Comparison of ENCODE assay signal across 13 mouse cellular contexts in genomic region chr10:43481179-43481578, GRCm38 (mm10). TPM values are rescaled to one million over a fixed set of nuclear protein-coding genes. Genes with fewer than 3 reads are reported as not detected.
A peak's percentile ranks its signal among the peaks of the same experiment; 100 is the strongest.
DNase-seq lines count a peak whose midpoint lies in the region; ATAC-seq and TF ChIP-seq lines count a peak whose summit lies in the region.
"Had no signal": no experiment of that assay in that cellular context is flagged by ENCODE, and none has a peak within 500 bp of the region (broad histone marks: within the 10 kb centered on the region; RNA-seq: fewer than 3 reads in every experiment).

No protein-coding gene starts in this region.

- no peak for TF ChIP-seq CTCF in lung, embryonic 14.5 days (IDR thresholded peaks at IDR 0.05; ENCODE audit: low read depth)

- H3K4me2 ChIP-seq in lung, embryonic 14.5 days = peak overlapping the region; percentile 91
- peak overlapping the region; percentile 93; the same call in 1 of the 2 replicates for H3K4me2 ChIP-seq in forebrain, embryonic 14.5 days (ENCODE audit: low read length)
- 0 out of 2 replicates have a peak overlapping the region, but pooled peaks have one; percentile 17 for H3K4me2 ChIP-seq in liver, embryonic 16.5 days (ENCODE audit: low read depth, low read length)

- H3K9me3 ChIP-seq in lung, embryonic 14.5 days (ENCODE audit: low read depth, low read length) = no peaks in the 10 kb centered on the region
- H3K9me3 ChIP-seq in forebrain, embryonic 14.5 days (replicated peaks; ENCODE audit: control insufficient read depth, low read length) = no peaks in the 10 kb centered on the region
- H3K9me3 ChIP-seq in liver, embryonic 16.5 days (replicated peaks; ENCODE audit: control insufficient read depth, low read length) = no peaks in the 10 kb centered on the region

- H3K36me3 ChIP-seq in lung, embryonic 14.5 days (ENCODE audit: insufficient read depth) = no peaks in the 10 kb centered on the region
- no peaks in the 10 kb centered on the region for H3K36me3 ChIP-seq in forebrain, embryonic 14.5 days (ENCODE audit: control insufficient read depth, insufficient read depth, low read length)
- no peaks in the 10 kb centered on the region for H3K36me3 ChIP-seq in liver, embryonic 16.5 days (ENCODE audit: control insufficient read depth, insufficient read depth)

- H3K27ac ChIP-seq in lung, embryonic 14.5 days (ENCODE audit: low read depth) = no peak overlapping the region
- H3K27ac ChIP-seq in forebrain, embryonic 14.5 days (ENCODE audit: low read depth, low read length) = no peak overlapping the region
- no peak overlapping the region for H3K27ac ChIP-seq in liver, embryonic 16.5 days (ENCODE audit: low read length)
- H3K27ac ChIP-seq: layer of hippocampus, adult 2 months had no signal

- no peak overlapping the region for H3K9ac ChIP-seq in lung, embryonic 14.5 days
- no peak overlapping the region for H3K9ac ChIP-seq in forebrain, embryonic 14.5 days (ENCODE audit: low read length)
- no peak overlapping the region for H3K9ac ChIP-seq in liver, embryonic 16.5 days (ENCODE audit: low read depth, low read length)

- H3K4me1 ChIP-seq in lung, embryonic 14.5 days (ENCODE audit: insufficient read depth) = peaks cover 16% of the 10 kb centered on the region
- peaks cover 27% of the 10 kb centered on the region for H3K4me1 ChIP-seq in forebrain, embryonic 14.5 days (ENCODE audit: control insufficient read depth, insufficient read depth, low read length)
- H3K4me1 ChIP-seq in liver, embryonic 16.5 days (ENCODE audit: control insufficient read depth, low read depth, low read length) = peaks cover 20% of the 10 kb centered on the region

- no peak overlapping the region for H3K4me3 ChIP-seq in lung, embryonic 14.5 days (ENCODE audit: low read depth, low read length)
- H3K4me3 ChIP-seq in forebrain, embryonic 14.5 days (ENCODE audit: low read depth, low read length) = no peak overlapping the region
- H3K4me3 ChIP-seq in liver, embryonic 16.5 days (ENCODE audit: low read depth, low read length) = no peak overlapping the region
- H3K4me3 ChIP-seq: layer of hippocampus, adult 2 months had no signal

- no peaks in the 10 kb centered on the region for H3K27me3 ChIP-seq in lung, embryonic 14.5 days (ENCODE audit: insufficient read depth, low read length)
- no peaks in the 10 kb centered on the region for H3K27me3 ChIP-seq in forebrain, embryonic 14.5 days (replicated peaks; ENCODE audit: control insufficient read depth, insufficient read depth, low read length)
- peaks cover 7% of the 10 kb centered on the region; the same call in 1 of the 2 replicates for H3K27me3 ChIP-seq in liver, embryonic 16.5 days (ENCODE audit: control insufficient read depth, insufficient read depth, low read depth, low read length)

- no peak for ATAC-seq in lung, embryonic 14.5 days (ENCODE audit: insufficient read depth)
- no peak for ATAC-seq in forebrain, embryonic 14.5 days
- ATAC-seq in liver, embryonic 16.5 days (ENCODE audit: low read depth) = no peak
- ATAC-seq: intestine, postnatal 0 days had no signal

- 33% methylated on average over 4 of the region's 4 CpGs for WGBS in lung, embryonic 14.5 days
- 40% methylated on average over 4 of the region's 4 CpGs for WGBS in forebrain, embryonic 14.5 days
- WGBS in liver, embryonic 16.5 days (ENCODE audit: insufficient replicate concordance) = 39% methylated on average over 4 of the region's 4 CpGs

- no peak for DNase-seq in lung, embryonic 14.5 days
- DNase-seq in lung, postnatal 36 days = no peak
- DNase-seq in c-Kit-positive CD71-positive TER-119-negative erythroid progenitor cells, embryonic 14.5 days (ENCODE audit: low read depth) = peak; percentile 14
- no peak for DNase-seq in forebrain, embryonic 14.5 days (ENCODE audit: low spot score)
- no peak for DNase-seq in adrenal gland, adult 18-20 months (ENCODE audit: low spot score in 2 of 2)
- DNase-seq in thymus, postnatal 4 days = no peak
- DNase-seq: cerebellum, postnatal 25 days; gastrocnemius, postnatal 14 days; heart, postnatal 14 days; lung, postnatal 4 days had no signal

RNA-seq across cellular contexts. Expression of gene Bend3, which starts 2.5 kb away (rescaled TPM):
- 7.9 and 8.4 TPM in 2 replicates for polyA plus RNA-seq in lung, embryonic 14.5 days (2014; fragmentation: Nextera tagmentation; extraction: Ambion mirVana)
- polyA plus RNA-seq in forebrain, embryonic 14.5 days (2014; fragmentation: Nextera tagmentation; extraction: Ambion mirVana) = 2.8 and 3.2 TPM in 2 replicates
- 0.60 and 0.96 TPM in 2 replicates for polyA plus RNA-seq in liver, embryonic 16.5 days (2015; fragmentation: Nextera tagmentation; extraction: Ambion mirVana)
- 1 to 10 TPM; 3.9 to 4.7 TPM for total RNA-seq in adrenal gland, adult 18-20 months (2021)

RNA-seq across cellular contexts. Expression of gene Gm9803, which starts 42.7 kb away (rescaled TPM):
- polyA plus RNA-seq in lung, embryonic 14.5 days (2014; fragmentation: Nextera tagmentation; extraction: Ambion mirVana) = 10.5 and 19.0 TPM in 2 replicates
- 13.7 and 22.1 TPM in 2 replicates for polyA plus RNA-seq in forebrain, embryonic 14.5 days (2014; fragmentation: Nextera tagmentation; extraction: Ambion mirVana)
- polyA plus RNA-seq in liver, embryonic 16.5 days (2015; fragmentation: Nextera tagmentation; extraction: Ambion mirVana) = 2.9 and 6.0 TPM in 2 replicates
- total RNA-seq in adrenal gland, adult 18-20 months (2021) = 10 to 100 TPM in 1 of 2 experiments, 1 to 10 TPM in 1; 6.9 to 17.4 TPM

RNA-seq across cellular contexts. Expression of gene 1700021F05Rik, which starts 59.6 kb away (rescaled TPM):
- polyA plus RNA-seq in lung, embryonic 14.5 days (2014; fragmentation: Nextera tagmentation; extraction: Ambion mirVana) = 53.6 and 53.8 TPM in 2 replicates
- 74.3 and 81.8 TPM in 2 replicates for polyA plus RNA-seq in forebrain, embryonic 14.5 days (2014; fragmentation: Nextera tagmentation; extraction: Ambion mirVana)
- polyA plus RNA-seq in liver, embryonic 16.5 days (2015; fragmentation: Nextera tagmentation; extraction: Ambion mirVana) = 21.6 and 26.4 TPM in 2 replicates
- 10 to 100 TPM; 60.2 to 81.3 TPM for total RNA-seq in adrenal gland, adult 18-20 months (2021)

Comparison
In these comparisons a context has a peak if more than half of its experiments do, and no peak if none do; other contexts are left out.
1. H3K4me2 ChIP-seq: peak in every context shown above with its lines; median percentile 93 in forebrain, embryonic 14.5 days; 91 in lung, embryonic 14.5 days; 17 in liver, embryonic 16.5 days.